Mouse (Mus musculus): Measurements from ENCODE around the gene Ppp1r2. TPM values are rescaled to one million over a fixed set of nuclear protein-coding genes. Genes with fewer than 3 reads are reported as not detected.

Gene Ppp1r2
- total RNA-seq, 2 experiments from 2014 or later, result 43.3 to 57.5 TPM

Other genes starting within 250 kb of the Ppp1r2 start
- gene Xxylt1, start 193.8 kb downstream of the Ppp1r2 start, total RNA-seq (2014; fragmentation: Nextera tagmentation), result 6.1 and 18.1 TPM in 2 replicates
- 6.9 and 8.5 TPM in 2 replicates for gene Xxylt1, start 193.8 kb downstream of the Ppp1r2 start, total RNA-seq (2017)
- 9.6 and 16.2 TPM in 2 replicates for gene Acap2, start 74.0 kb downstream of the Ppp1r2 start, total RNA-seq (2014; fragmentation: Nextera tagmentation)
- 17.4 and 21.7 TPM in 2 replicates for gene Acap2, start 74.0 kb downstream of the Ppp1r2 start, total RNA-seq (2017)
- gene Apod, start 39.5 kb upstream of the Ppp1r2 start, total RNA-seq (2014; fragmentation: Nextera tagmentation), result not detected in 2 replicates
- gene Apod, start 39.5 kb upstream of the Ppp1r2 start, total RNA-seq (2017), result not detected in 2 replicates
- 11.0 and 16.7 TPM in 2 replicates for gene Bdh1, start 147.0 kb upstream of the Ppp1r2 start, total RNA-seq (2014; fragmentation: Nextera tagmentation)
- gene Bdh1, start 147.0 kb upstream of the Ppp1r2 start, total RNA-seq (2017), result 23.5 and 47.3 TPM in 2 replicates

Data from megakaryocyte-erythroid progenitor cell, adult 5-6 weeks (primary cell).